Mouse (Mus musculus) cerebellum, adult 18-20 months (tissue): ENCODE measurements at regions not wholly inside any gene's neighbourhood (a gene's known extent, or its start where the extent isn't known, plus 50 kb on each side); places are given as distances from the start of the nearest gene placed in this dataset.

Source experiments
- DNase-seq, 2 experiments: peaks; one replicate each; pipeline ENCODE4 v3.0.0; 2021

- no peak for DNase-seq
These were observed 54.4 kb upstream of the Olfm4 start for GRCm38 (mm10) chr14:79929451-79929850.

GRCm38 (mm10) chr14:79927161-79927560 lies 56.7 kb upstream of the Olfm4 start:
- DNase-seq, result no peak

- peak in 1 of 2 experiments; percentile 7 for DNase-seq
These were observed 66.7 kb upstream of the Olfm4 start for GRCm38 (mm10) chr14:79916960-79917848.

GRCm38 (mm10) chr14:79914966-79915365 lies 68.9 kb upstream of the Olfm4 start:
- DNase-seq, result no peak

GRCm38 (mm10) chr14:79913315-79913714 lies 70.6 kb upstream of the Olfm4 start:
- no peak for DNase-seq

GRCm38 (mm10) chr14:79912610-79913009 lies 71.3 kb upstream of the Olfm4 start:
- peak; percentile 23 to 46 for DNase-seq

GRCm38 (mm10) chr14:79907761-79908160 lies 76.1 kb upstream of the Olfm4 start:
- DNase-seq, result no peak

GRCm38 (mm10) chr14:79905574-79905973 lies 78.3 kb upstream of the Olfm4 start:
- DNase-seq, result no peak

GRCm38 (mm10) chr14:79902355-79902754 lies 81.5 kb upstream of the Olfm4 start:
- no peak for DNase-seq

- no peak for DNase-seq
These were observed 85.6 kb upstream of the Olfm4 start for GRCm38 (mm10) chr14:79898240-79898639.

GRCm38 (mm10) chr14:79893241-79893640 lies 90.6 kb upstream of the Olfm4 start:
- no peak for DNase-seq

- peak; percentile 22 to 42 for DNase-seq
These were observed 93.2 kb upstream of the Olfm4 start for GRCm38 (mm10) chr14:79890682-79891081.

- no peak for DNase-seq
These were observed 93.6 kb upstream of the Olfm4 start for GRCm38 (mm10) chr14:79890280-79890679.

- no peak for DNase-seq
These were observed 100.4 kb upstream of the Olfm4 start for GRCm38 (mm10) chr14:79883487-79883886.

- DNase-seq, result no peak
These were observed 102.2 kb upstream of the Olfm4 start for GRCm38 (mm10) chr14:79881726-79882125.

GRCm38 (mm10) chr14:79880065-79880755 lies 103.7 kb upstream of the Olfm4 start:
- DNase-seq, result no peak

- no peak for DNase-seq
These were observed 104.4 kb upstream of the Olfm4 start for GRCm38 (mm10) chr14:79879333-79880035.

- DNase-seq, result peak; percentile 16 to 27
These were observed 105.4 kb upstream of the Olfm4 start for GRCm38 (mm10) chr14:79878285-79879019.

GRCm38 (mm10) chr14:79873062-79873461 lies 102.0 kb upstream of the Pcdh8 start:
- no peak for DNase-seq

- DNase-seq, result no peak
These were observed 101.3 kb upstream of the Pcdh8 start for GRCm38 (mm10) chr14:79872430-79872829.

GRCm38 (mm10) chr14:79869325-79869724 lies 98.2 kb upstream of the Pcdh8 start:
- no peak for DNase-seq

- no peak for DNase-seq
These were observed 85.1 kb upstream of the Pcdh8 start for GRCm38 (mm10) chr14:79856245-79856644.

- DNase-seq, result peak; percentile 38 to 48
These were observed 83.1 kb upstream of the Pcdh8 start for GRCm38 (mm10) chr14:79854216-79854615.
